Mouse (Mus musculus): Measurements from ENCODE around the gene Borcs5. TPM values are rescaled to one million over a fixed set of nuclear protein-coding genes. Genes with fewer than 3 reads are reported as not detected.
A peak's percentile ranks its signal among the peaks of the same experiment; 100 is the strongest.

Gene Borcs5
- polyA plus RNA-seq, 1 experiment from 2014 or later, result 13.9 TPM

GRCm38 (mm10) chr6:134696554-134696953, 57.2 kb downstream of the Borcs5 start:
- Histone ChIP-seq H3K9me3 (ENCODE audit: control insufficient read depth, low read length) (no peaks in the 10 kb centered on the region), H3K9ac (ENCODE audit: low read length) (no peak overlapping the region), H3K27ac (ENCODE audit: low read length) (no peak overlapping the region), H3K4me1 (replicated peaks; ENCODE audit: control insufficient read depth, insufficient read depth, low read length) (peaks cover 12% of the 10 kb centered on the region; the same call in 1 of the 2 replicates), H3K36me3 (ENCODE audit: control insufficient read depth, insufficient read depth, low read length) (no peaks in the 10 kb centered on the region), H3K27me3 (ENCODE audit: control insufficient read depth, insufficient read depth, low read depth, low read length) (no peaks in the 10 kb centered on the region), H3K4me2 (ENCODE audit: low read depth, low read length) (no peak overlapping the region), H3K4me3 (ENCODE audit: low read length) (no peak overlapping the region)
- ATAC-seq (ENCODE audit: low read depth), result no peak
- 72% methylated on average over 2 of the region's 2 CpGs for WGBS

- Histone ChIP-seq H3K4me2 (ENCODE audit: low read depth, low read length) (no peak overlapping the region), H3K27ac (ENCODE audit: low read length) (no peak overlapping the region), H3K9me3 (ENCODE audit: control insufficient read depth, low read length) (no peaks in the 10 kb centered on the region), H3K9ac (ENCODE audit: low read length) (no peak overlapping the region), H3K27me3 (ENCODE audit: control insufficient read depth, insufficient read depth, low read depth, low read length) (no peaks in the 10 kb centered on the region), H3K36me3 (ENCODE audit: control insufficient read depth, insufficient read depth, low read length) (no peaks in the 10 kb centered on the region), H3K4me1 (replicated peaks; ENCODE audit: control insufficient read depth, insufficient read depth, low read length) (peaks cover 12% of the 10 kb centered on the region; the same call in 1 of the 2 replicates), H3K4me3 (ENCODE audit: low read length) (no peak overlapping the region)
- 92% methylated on average over 5 of the region's 5 CpGs for WGBS
- ATAC-seq (ENCODE audit: low read depth), result no peak
Observed at GRCm38 (mm10) chr6:134698243-134698642, 58.9 kb downstream of the Borcs5 start.

GRCm38 (mm10) chr6:134700451-134701210, 61.3 kb downstream of the Borcs5 start:
- H3K36me3 ChIP-seq (ENCODE audit: control insufficient read depth, insufficient read depth, low read length), result no peaks in the 10 kb centered on the region
- no peaks in the 10 kb centered on the region for H3K27me3 ChIP-seq (ENCODE audit: control insufficient read depth, insufficient read depth, low read depth, low read length)
- H3K9ac ChIP-seq (ENCODE audit: low read length), result no peak overlapping the region
- H3K4me1 ChIP-seq (replicated peaks; ENCODE audit: control insufficient read depth, insufficient read depth, low read length), result peaks cover 10% of the 10 kb centered on the region; the same call in 1 of the 2 replicates
- peak; percentile 90 for ATAC-seq (ENCODE audit: low read depth)
- WGBS, result 46% methylated on average over 8 of the region's 8 CpGs
- peak overlapping the region; percentile 81 for H3K27ac ChIP-seq (ENCODE audit: low read length)
- H3K4me3 ChIP-seq (ENCODE audit: low read length), result no peak overlapping the region
- H3K9me3 ChIP-seq (ENCODE audit: control insufficient read depth, low read length), result no peaks in the 10 kb centered on the region
- peak overlapping the region; percentile 21 for H3K4me2 ChIP-seq (ENCODE audit: low read depth, low read length)

GRCm38 (mm10) chr6:134701211-134701602, 61.9 kb downstream of the Borcs5 start:
- Histone ChIP-seq H3K4me3 (ENCODE audit: low read length) (no peak overlapping the region), H3K27ac (ENCODE audit: low read length) (peak overlapping the region; percentile 55; the same call in 1 of the 2 replicates), H3K9ac (ENCODE audit: low read length) (no peak overlapping the region), H3K4me1 (replicated peaks; ENCODE audit: control insufficient read depth, insufficient read depth, low read length) (peaks cover 10% of the 10 kb centered on the region; the same call in 1 of the 2 replicates), H3K27me3 (ENCODE audit: control insufficient read depth, insufficient read depth, low read depth, low read length) (no peaks in the 10 kb centered on the region), H3K36me3 (ENCODE audit: control insufficient read depth, insufficient read depth, low read length) (no peaks in the 10 kb centered on the region), H3K9me3 (ENCODE audit: control insufficient read depth, low read length) (no peaks in the 10 kb centered on the region), H3K4me2 (ENCODE audit: low read depth, low read length) (no peak overlapping the region)
- WGBS, result 67% methylated on average over 6 of the region's 6 CpGs
- ATAC-seq (ENCODE audit: low read depth), result peak; percentile 26; the same call in 1 of the 2 replicates

- H3K36me3 ChIP-seq (ENCODE audit: control insufficient read depth, insufficient read depth, low read length), result no peaks in the 10 kb centered on the region
- WGBS, result 94% methylated on average over 7 of the region's 7 CpGs
- ATAC-seq (ENCODE audit: low read depth), result no peak
- H3K27me3 ChIP-seq (ENCODE audit: control insufficient read depth, insufficient read depth, low read depth, low read length), result no peaks in the 10 kb centered on the region
- no peaks in the 10 kb centered on the region for H3K9me3 ChIP-seq (ENCODE audit: control insufficient read depth, low read length)
- peaks cover 10% of the 10 kb centered on the region; the same call in 1 of the 2 replicates for H3K4me1 ChIP-seq (replicated peaks; ENCODE audit: control insufficient read depth, insufficient read depth, low read length)
- H3K27ac ChIP-seq (ENCODE audit: low read length), result no peak overlapping the region
- H3K4me2 ChIP-seq (ENCODE audit: low read depth, low read length), result no peak overlapping the region
- H3K9ac ChIP-seq (ENCODE audit: low read length), result no peak overlapping the region
- no peak overlapping the region for H3K4me3 ChIP-seq (ENCODE audit: low read length)
Observed at GRCm38 (mm10) chr6:134702184-134702583, 62.9 kb downstream of the Borcs5 start.

GRCm38 (mm10) chr6:134703053-134703690, 63.9 kb downstream of the Borcs5 start:
- ATAC-seq (ENCODE audit: low read depth), result no peak
- H3K27me3 ChIP-seq (ENCODE audit: control insufficient read depth, insufficient read depth, low read depth, low read length), result no peaks in the 10 kb centered on the region
- no peak overlapping the region for H3K27ac ChIP-seq (ENCODE audit: low read length)
- H3K9me3 ChIP-seq (ENCODE audit: control insufficient read depth, low read length), result no peaks in the 10 kb centered on the region
- no peak overlapping the region for H3K4me2 ChIP-seq (ENCODE audit: low read depth, low read length)
- peaks cover 10% of the 10 kb centered on the region; the same call in 1 of the 2 replicates for H3K4me1 ChIP-seq (replicated peaks; ENCODE audit: control insufficient read depth, insufficient read depth, low read length)
- no peak overlapping the region for H3K4me3 ChIP-seq (ENCODE audit: low read length)
- 87% methylated on average over 4 of the region's 4 CpGs for WGBS
- H3K9ac ChIP-seq (ENCODE audit: low read length), result no peak overlapping the region
- no peaks in the 10 kb centered on the region for H3K36me3 ChIP-seq (ENCODE audit: control insufficient read depth, insufficient read depth, low read length)

GRCm38 (mm10) chr6:134706467-134706866, 67.2 kb downstream of the Borcs5 start:
- Histone ChIP-seq H3K9ac (ENCODE audit: low read length) (no peak overlapping the region), H3K4me1 (replicated peaks; ENCODE audit: control insufficient read depth, insufficient read depth, low read length) (no peaks in the 10 kb centered on the region), H3K4me2 (ENCODE audit: low read depth, low read length) (no peak overlapping the region), H3K27me3 (ENCODE audit: control insufficient read depth, insufficient read depth, low read depth, low read length) (no peaks in the 10 kb centered on the region), H3K9me3 (ENCODE audit: control insufficient read depth, low read length) (no peaks in the 10 kb centered on the region), H3K36me3 (ENCODE audit: control insufficient read depth, insufficient read depth, low read length) (no peaks in the 10 kb centered on the region; the same call in 1 of the 2 replicates), H3K4me3 (ENCODE audit: low read length) (no peak overlapping the region), H3K27ac (ENCODE audit: low read length) (no peak overlapping the region)
- ATAC-seq (ENCODE audit: low read depth), result no peak
- WGBS, result 73% methylated on average over 4 of the region's 4 CpGs

- Histone ChIP-seq H3K36me3 (ENCODE audit: control insufficient read depth, insufficient read depth, low read length) (no peaks in the 10 kb centered on the region; the same call in 1 of the 2 replicates), H3K4me1 (replicated peaks; ENCODE audit: control insufficient read depth, insufficient read depth, low read length) (no peaks in the 10 kb centered on the region), H3K9ac (ENCODE audit: low read length) (no peak overlapping the region), H3K4me2 (ENCODE audit: low read depth, low read length) (no peak overlapping the region), H3K27ac (ENCODE audit: low read length) (no peak overlapping the region), H3K27me3 (ENCODE audit: control insufficient read depth, insufficient read depth, low read depth, low read length) (no peaks in the 10 kb centered on the region), H3K9me3 (ENCODE audit: control insufficient read depth, low read length) (no peaks in the 10 kb centered on the region), H3K4me3 (ENCODE audit: low read length) (no peak overlapping the region)
- no peak for ATAC-seq (ENCODE audit: low read depth)
- 81% methylated on average over 15 of the region's 15 CpGs for WGBS
Observed at GRCm38 (mm10) chr6:134710020-134710419, 70.7 kb downstream of the Borcs5 start.

- H3K4me2 ChIP-seq (ENCODE audit: low read depth, low read length), result no peak overlapping the region
- H3K9ac ChIP-seq (ENCODE audit: low read length), result no peak overlapping the region
- H3K27me3 ChIP-seq (ENCODE audit: control insufficient read depth, insufficient read depth, low read depth, low read length), result no peaks in the 10 kb centered on the region
- H3K4me1 ChIP-seq (replicated peaks; ENCODE audit: control insufficient read depth, insufficient read depth, low read length), result no peaks in the 10 kb centered on the region
- no peaks in the 10 kb centered on the region for H3K9me3 ChIP-seq (ENCODE audit: control insufficient read depth, low read length)
- WGBS, result 38% methylated on average over 3 of the region's 3 CpGs
- no peak overlapping the region for H3K27ac ChIP-seq (ENCODE audit: low read length)
- peaks cover 1% of the 10 kb centered on the region for H3K36me3 ChIP-seq (ENCODE audit: control insufficient read depth, insufficient read depth, low read length)
- ATAC-seq (ENCODE audit: low read depth), result no peak
- no peak overlapping the region for H3K4me3 ChIP-seq (ENCODE audit: low read length)
Observed at GRCm38 (mm10) chr6:134713321-134713720, 74.0 kb downstream of the Borcs5 start.
